Mouse (Mus musculus) lung, embryonic 14.5 days (tissue): Measurements from ENCODE around the gene Nln. TPM values are rescaled to one million over a fixed set of nuclear protein-coding genes. Genes with fewer than 3 reads are reported as not detected.

ENCODE experiments used
- ATAC-seq: fragments of 200-750 bp; cut with Nextera tagmentation; 2 replicates; pipeline ENCODE4 v1.8.0; 2017; ENCODE audit warnings: mild to moderate bottlenecking, moderate TSS enrichment, moderate library complexity; ENCODE audit not compliant: insufficient read depth
- DNase-seq: peaks from one replicate; pipeline ENCODE4 v3.0.0-alpha.2; 2015
- H3K27ac ChIP-seq: fragments of 300-500 bp; sonication (generic); 2 replicates; pipeline ENCODE4 v1.5.1; 2014; ENCODE audit warnings: low read depth, mild to moderate bottlenecking, moderate library complexity
- H3K27me3 ChIP-seq: fragments of 300-500 bp; sonication (generic); 2 replicates; pipeline ENCODE4 v1.6.1; 2014; ENCODE audit warnings: low read length, control low read depth; ENCODE audit not compliant: insufficient read depth
- H3K36me3 ChIP-seq: fragments of 300-500 bp; sonication (generic); 2 replicates; pipeline ENCODE4 v1.6.1; 2014; ENCODE audit warnings: control low read depth; ENCODE audit not compliant: insufficient read depth
- H3K4me1 ChIP-seq: fragments of 300-500 bp; sonication (generic); 2 replicates; pipeline ENCODE4 v1.6.1; 2014; ENCODE audit warnings: antibody characterized with exemption, control low read depth; ENCODE audit not compliant: insufficient read depth
- H3K4me2 ChIP-seq: fragments of 300-500 bp; sonication (generic); 2 replicates; pipeline ENCODE4 v1.6.1; 2014; ENCODE audit warnings: mild to moderate bottlenecking
- H3K4me3 ChIP-seq: fragments of 300-500 bp; sonication (generic); 2 replicates; pipeline ENCODE4 v1.5.1; 2014; ENCODE audit warnings: low read depth, low read length
- H3K9ac ChIP-seq: fragments of 300-500 bp; sonication (generic); 2 replicates; pipeline ENCODE4 v1.6.1; 2014
- H3K9me3 ChIP-seq: fragments of 300-500 bp; sonication (generic); 2 replicates; pipeline ENCODE4 v1.6.1; 2016; ENCODE audit warnings: low read depth, low read length, control low read depth
- CTCF ChIP-seq: IDR thresholded peaks from 2 replicates; pipeline ENCODE4 v1.5.1; 2016; ENCODE audit warnings: antibody characterized with exemption, low read depth
- WGBS: fragments of 180-500 bp; shearing (Covaris S2); extraction: QIAGEN DNeasy Blood & Tissue Kit; methylation state at CpG from one replicate; pipeline ENCODE4 v1.1.7; 2014; 5-methylcytosine and 5-hydroxymethylcytosine counted together
- polyA plus RNA-seq: library from polyadenylated mRNA; unstranded; fragments of >200 nt; fragmentation: Nextera tagmentation; extraction: Ambion mirVana; gene quantifications from 2 replicates; pipeline ENCODE4 v1.2.1, GENCODE M21; 2014

Nln gene
- polyA plus RNA-seq, 1 experiment from 2014 or later: 24.8 TPM

GRCm38 (mm10) chr13:104042738-104043137, 66.7 kb downstream of the Nln start:
- 0 out of 2 replicates have a peak, but pooled peaks cover 4% of the 10 kb centered on the region for H3K36me3 ChIP-seq
- H3K9ac ChIP-seq: no peak overlapping the region
- DNase-seq: no peak
- H3K27ac ChIP-seq: no peak overlapping the region
- H3K9me3 ChIP-seq: no peaks in the 10 kb centered on the region
- ATAC-seq: no peak
- TF ChIP-seq CTCF: no peak
- no peak overlapping the region for H3K4me3 ChIP-seq
- H3K4me2 ChIP-seq: no peak overlapping the region
- H3K27me3 ChIP-seq: no peaks in the 10 kb centered on the region
- H3K4me1 ChIP-seq: peaks cover 5% of the 10 kb centered on the region
- WGBS: 85% methylated on average over 8 of the region's 8 CpGs

- no peak for DNase-seq
- H3K27me3 ChIP-seq: no peaks in the 10 kb centered on the region
- 0 out of 2 replicates have a peak, but pooled peaks cover 4% of the 10 kb centered on the region for H3K36me3 ChIP-seq
- 89% methylated on average over 7 of the region's 7 CpGs for WGBS
- H3K27ac ChIP-seq: no peak overlapping the region
- H3K4me2 ChIP-seq: no peak overlapping the region
- no peak for ATAC-seq
- H3K4me1 ChIP-seq: peaks cover 16% of the 10 kb centered on the region
- TF ChIP-seq CTCF: no peak
- H3K9ac ChIP-seq: no peak overlapping the region
- H3K4me3 ChIP-seq: no peak overlapping the region
- H3K9me3 ChIP-seq: no peaks in the 10 kb centered on the region
Observed at GRCm38 (mm10) chr13:104041481-104041880, 67.9 kb downstream of the Nln start.

DNA sequence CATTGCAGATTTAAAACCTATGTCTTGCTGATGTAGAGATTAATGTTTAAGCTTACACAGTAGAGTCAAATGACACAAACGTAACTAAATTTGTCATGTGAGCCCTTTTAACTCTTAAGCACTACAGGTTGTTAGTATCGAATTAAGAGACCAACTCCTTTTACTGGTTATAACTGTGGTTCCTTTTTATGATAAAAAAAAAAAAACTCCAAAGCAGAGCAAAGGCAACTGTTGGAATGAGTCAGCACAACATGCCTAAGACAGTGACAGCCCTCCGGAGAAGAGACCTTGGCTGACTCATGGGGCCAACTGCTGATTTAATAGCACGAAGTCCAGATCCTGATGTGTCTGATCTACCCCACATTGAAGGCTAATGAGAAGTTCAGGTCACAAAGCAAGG, 68.5 kb downstream of the Nln start:
- H3K4me2 ChIP-seq: no peak overlapping the region
- H3K36me3 ChIP-seq: 0 out of 2 replicates have a peak, but pooled peaks cover 4% of the 10 kb centered on the region
- H3K9ac ChIP-seq: no peak overlapping the region
- H3K27me3 ChIP-seq: no peaks in the 10 kb centered on the region
- H3K4me3 ChIP-seq: no peak overlapping the region
- H3K4me1 ChIP-seq: peaks cover 18% of the 10 kb centered on the region
- H3K27ac ChIP-seq: no peak overlapping the region
- TF ChIP-seq CTCF: no peak
- ATAC-seq: no peak
- DNase-seq: no peak
- 70% methylated on average over 4 of the region's 4 CpGs for WGBS
- no peaks in the 10 kb centered on the region for H3K9me3 ChIP-seq

DNA sequence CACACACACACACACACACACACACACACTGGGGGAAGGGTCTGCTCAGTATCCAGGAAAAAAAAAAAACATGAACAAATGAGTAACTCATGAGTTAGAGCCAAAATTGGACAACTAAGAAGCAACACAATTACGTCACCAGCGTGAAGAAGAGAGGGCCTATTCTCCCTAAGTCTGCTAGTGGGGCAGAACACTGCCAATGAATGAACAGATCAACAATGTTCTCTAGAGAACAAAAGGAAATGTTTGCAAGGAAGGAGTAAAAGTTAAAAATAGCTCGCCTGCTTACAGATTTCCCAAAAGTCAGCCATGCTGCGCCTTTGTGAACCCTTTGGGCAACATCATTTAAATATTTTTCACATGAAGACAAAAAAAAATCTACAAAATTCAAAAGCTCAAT, 69.6 kb downstream of the Nln start:
- no peak overlapping the region for H3K4me2 ChIP-seq
- H3K4me1 ChIP-seq: peaks cover 24% of the 10 kb centered on the region
- no peaks in the 10 kb centered on the region for H3K27me3 ChIP-seq
- DNase-seq (peak; percentile 36), ATAC-seq (no peak)
- H3K9ac ChIP-seq: no peak overlapping the region
- no peaks in the 10 kb centered on the region for H3K9me3 ChIP-seq
- H3K27ac ChIP-seq: no peak overlapping the region
- TF ChIP-seq CTCF: no peak
- 68% methylated on average over 4 of the region's 4 CpGs for WGBS
- H3K4me3 ChIP-seq: no peak overlapping the region
- H3K36me3 ChIP-seq: no peaks in the 10 kb centered on the region

DNA sequence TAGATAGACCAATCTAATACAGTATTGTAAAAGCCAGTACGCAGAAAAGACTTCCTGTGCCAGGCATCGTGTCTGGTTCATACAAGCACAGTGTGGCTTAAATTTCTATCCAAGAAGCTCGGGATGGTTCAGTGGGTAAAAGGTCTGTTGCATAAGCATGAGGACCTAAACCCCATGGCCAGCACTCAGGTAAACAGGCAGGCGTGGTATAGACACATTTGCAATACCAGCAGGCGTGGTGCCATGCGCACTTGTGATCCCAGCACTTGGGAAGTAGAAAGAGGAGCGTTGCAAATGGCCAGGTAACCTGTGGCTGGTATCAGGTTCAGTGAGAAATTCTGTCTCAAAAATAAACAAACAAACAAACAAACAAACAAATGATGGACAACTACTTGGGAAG, 70.5 kb downstream of the Nln start:
- no peak for ATAC-seq
- no peak overlapping the region for H3K27ac ChIP-seq
- no peaks in the 10 kb centered on the region for H3K27me3 ChIP-seq
- H3K4me3 ChIP-seq: no peak overlapping the region
- DNase-seq: no peak
- TF ChIP-seq CTCF: no peak
- peaks cover 31% of the 10 kb centered on the region for H3K4me1 ChIP-seq
- no peak overlapping the region for H3K9ac ChIP-seq
- WGBS: 89% methylated on average over 7 of the region's 7 CpGs
- H3K9me3 ChIP-seq: no peaks in the 10 kb centered on the region
- H3K36me3 ChIP-seq: no peaks in the 10 kb centered on the region
- H3K4me2 ChIP-seq: no peak overlapping the region

DNA sequence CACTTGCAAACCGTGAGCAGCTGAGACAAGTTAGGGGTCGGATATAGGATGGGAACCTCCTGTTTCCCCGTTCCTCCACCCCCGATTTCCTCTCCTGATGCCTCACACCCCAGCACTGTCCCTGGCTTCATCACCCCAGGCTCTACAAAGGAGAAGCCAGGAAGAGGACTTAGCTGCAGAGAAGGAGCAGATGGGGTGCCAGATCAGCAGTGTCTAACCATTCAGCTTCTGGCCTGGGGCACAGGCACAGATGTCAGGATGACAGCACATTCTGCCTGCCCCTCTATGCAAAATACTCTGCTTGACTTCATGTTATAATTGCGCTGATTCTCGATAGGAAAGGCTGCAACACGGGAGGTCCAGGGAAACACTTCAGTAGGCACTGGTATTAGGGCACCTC, 71.1 kb downstream of the Nln start:
- WGBS: 47% methylated on average over 7 of the region's 7 CpGs
- Histone ChIP-seq H3K4me2 (peak overlapping the region; percentile 47), H3K27ac (peak overlapping the region; percentile 83; the same call in 1 of the 2 replicates), H3K4me1 (peaks cover 31% of the 10 kb centered on the region), H3K4me3 (no peak overlapping the region), H3K9me3 (no peaks in the 10 kb centered on the region), H3K27me3 (no peaks in the 10 kb centered on the region), H3K36me3 (no peaks in the 10 kb centered on the region), H3K9ac (no peak overlapping the region)
- ATAC-seq (no peak), DNase-seq (no peak)
- no peak for TF ChIP-seq CTCF

DNA sequence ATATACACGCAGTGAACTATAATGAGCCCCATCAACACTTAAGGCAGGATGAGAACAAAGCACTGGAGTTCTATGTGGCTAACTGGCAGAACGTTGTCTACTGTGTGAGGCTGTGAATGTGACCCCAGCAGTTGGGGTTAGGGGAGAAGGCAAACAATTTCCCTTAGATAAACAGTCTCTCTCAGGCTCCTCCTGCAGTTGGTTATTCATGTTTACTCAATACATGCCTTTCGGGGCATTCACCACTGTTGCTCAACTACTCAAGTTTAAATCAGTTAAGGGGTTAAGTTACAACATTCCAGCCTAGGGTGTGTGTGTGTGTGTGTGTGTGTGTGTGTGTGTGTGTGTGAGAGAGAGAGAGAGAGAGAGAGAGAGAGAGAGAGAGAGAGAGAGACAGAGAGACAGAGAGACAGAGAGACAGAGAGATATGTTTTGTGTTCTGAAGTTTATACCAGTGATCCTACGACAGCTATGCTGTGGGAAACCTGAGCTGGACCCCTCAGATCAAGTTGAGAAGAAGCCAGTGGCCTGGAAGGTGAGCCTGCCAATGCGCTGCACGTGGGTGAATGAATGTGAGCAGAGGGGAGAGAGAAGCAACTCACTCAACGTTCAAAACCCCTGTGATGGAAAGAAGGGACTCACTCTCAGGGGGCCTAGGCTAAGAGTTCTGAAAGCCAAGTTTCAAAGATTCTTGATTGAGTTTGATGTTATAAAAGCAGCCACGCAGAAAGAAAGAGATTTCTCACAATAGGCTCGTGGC, 71.7 kb downstream of the Nln start:
- Histone ChIP-seq H3K4me1 (peaks cover 35% of the 10 kb centered on the region), H3K9ac (0 out of 2 replicates have a peak overlapping the region, but pooled peaks have one; percentile 28), H3K4me2 (peak overlapping the region; percentile 47), H3K27me3 (no peaks in the 10 kb centered on the region), H3K36me3 (no peaks in the 10 kb centered on the region), H3K4me3 (no peak overlapping the region), H3K9me3 (no peaks in the 10 kb centered on the region), H3K27ac (peak overlapping the region; percentile 83)
- DNase-seq (peak; percentile 82), ATAC-seq (peak; percentile 89)
- WGBS: 17% methylated on average over 9 of the region's 9 CpGs
- TF ChIP-seq CTCF: no peak
